Mouse (Mus musculus): ENCODE measurements around the gene 9330182O14Rik. TPM values are rescaled to one million over a fixed set of nuclear protein-coding genes. Genes with fewer than 3 reads are reported as not detected.

9330182O14Rik gene
- polyA plus RNA-seq, 1 experiment from 2014 or later: not detected

GRCm38 (mm10) chr15:40187017-40187416 is 52.9 kb downstream of the 9330182O14Rik start:
- no peaks in the 10 kb centered on the region for H3K4me1 ChIP-seq (ENCODE audit: insufficient read depth, low read depth, low read length)
- H3K27me3 ChIP-seq (replicated peaks; ENCODE audit: insufficient read depth, low read length): no peaks in the 10 kb centered on the region
- TF ChIP-seq EP300 (IDR thresholded peaks at IDR 0.05) (peak; percentile 51; the same call in 1 of the 2 replicates), CTCF (IDR thresholded peaks at IDR 0.05) (no peak)
- WGBS: 29% methylated on average over 6 of the region's 6 CpGs
- H3K9ac ChIP-seq (replicated peaks; ENCODE audit: low read depth): no peak overlapping the region
- no peak overlapping the region for H3K4me2 ChIP-seq (replicated peaks; ENCODE audit: low read depth, low read length)
- H3K36me3 ChIP-seq (ENCODE audit: insufficient read depth, low read length): no peaks in the 10 kb centered on the region
- ATAC-seq (peak; percentile 70), DNase-seq (ENCODE audit: low spot score) (peak; percentile 61)
- no peak overlapping the region for H3K27ac ChIP-seq (ENCODE audit: low read length)
- H3K9me3 ChIP-seq (ENCODE audit: low read length): no peaks in the 10 kb centered on the region
- H3K4me3 ChIP-seq (ENCODE audit: low read depth, low read length): no peak overlapping the region

Small RNA genes within 50 kb of the gene (microRNA-seq; reads per million reads assigned to microRNA genes)
- not detected for gene Gm25958
